Mouse (Mus musculus): ENCODE results near the gene Rfc2.

DNA sequence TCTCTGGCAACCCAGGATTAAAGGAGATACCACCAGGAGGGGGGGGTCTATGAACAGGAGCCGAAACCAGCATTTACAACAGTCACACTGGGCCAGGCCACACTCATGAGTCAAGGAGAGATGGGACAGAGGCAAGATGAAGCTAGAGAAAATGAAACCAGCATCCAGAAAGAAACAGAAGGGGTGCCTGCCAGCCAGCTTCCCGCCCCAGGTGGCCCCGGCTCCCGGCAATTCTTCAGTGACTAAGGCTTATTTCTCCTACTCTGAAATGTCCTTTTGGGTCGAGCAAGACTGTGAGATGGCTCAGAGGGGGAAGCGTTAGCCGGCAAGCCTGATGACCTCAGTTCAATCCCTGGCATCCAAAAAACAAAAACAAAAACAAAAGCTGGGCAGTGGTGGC lies 34.4 kb upstream of the Rfc2 start:
- TF ChIP-seq GATA1 (IDR thresholded peaks at IDR 0.05; ENCODE audit: borderline replicate concordance, low read length): no peak
- TF ChIP-seq FLI1 (IDR thresholded peaks at IDR 0.05; ENCODE audit: low read length): no peak

Data from megakaryocyte, embryonic 14.5 days (primary cell).